Mouse (Mus musculus) limb, embryonic 10.5 days (tissue): ENCODE results near the gene Dennd2a. TPM values are rescaled to one million over a fixed set of nuclear protein-coding genes. Genes with fewer than 3 reads are reported as not detected.
A peak's percentile ranks its signal among the peaks of the same experiment; 100 is the strongest.

Experiments
- DNase-seq: peaks from one replicate; pipeline ENCODE4 v3.0.0-alpha.2; 2017; ENCODE audit warnings: low spot score
- H3K27ac ChIP-seq: fragments of 300-500 bp; sonication (generic); 2 replicates; pipeline ENCODE4 v1.5.1; 2016; ENCODE audit warnings: mild to moderate bottlenecking
- H3K27me3 ChIP-seq: fragments of 300-500 bp; sonication (generic); 2 replicates; pipeline ENCODE4 v1.6.1; 2016; ENCODE audit warnings: low read depth, mild to moderate bottlenecking; ENCODE audit not compliant: poor library complexity, severe bottlenecking
- H3K36me3 ChIP-seq: fragments of 300-500 bp; sonication (generic); 2 replicates; pipeline ENCODE4 v1.6.1; 2016; ENCODE audit warnings: mild to moderate bottlenecking, moderate library complexity
- H3K4me1 ChIP-seq: fragments of 300-500 bp; sonication (generic); 2 replicates; pipeline ENCODE4 v1.6.1; 2016
- H3K4me3 ChIP-seq: fragments of 300-500 bp; sonication (generic); 2 replicates; pipeline ENCODE4 v1.5.1; 2016; ENCODE audit warnings: mild to moderate bottlenecking, moderate library complexity
- H3K9me3 ChIP-seq: fragments of 300-500 bp; sonication (generic); replicated peaks from 2 replicates; pipeline ENCODE4 v1.6.1; 2016; ENCODE audit warnings: mild to moderate bottlenecking
- WGBS: fragments of 180-500 bp; shearing (Covaris S2); methylation state at CpG from one replicate; pipeline ENCODE4 v1.1.7; 2016; 5-methylcytosine and 5-hydroxymethylcytosine counted together
- polyA plus RNA-seq: library from polyadenylated mRNA; unstranded; fragments of >200 nt; fragmentation: Nextera tagmentation; extraction: Ambion mirVana; gene quantifications from 2 replicates; pipeline ENCODE4 v1.2.1, GENCODE M21; 2016

Dennd2a gene
- polyA plus RNA-seq, 1 experiment from 2014 or later = 40.7 TPM

- peaks cover 85% of the 10 kb centered on the region for H3K36me3 ChIP-seq
- 68% methylated on average over 8 of the region's 8 CpGs for WGBS
- no peak for DNase-seq
Measured at GRCm38 (mm10) chr6:39478509-39479150, 79.0 kb downstream of the Dennd2a start.

GRCm38 (mm10) chr6:39476617-39477016, 81.0 kb downstream of the Dennd2a start:
- peaks cover 35% of the 10 kb centered on the region for H3K4me1 ChIP-seq
- H3K27me3 ChIP-seq = no peaks in the 10 kb centered on the region
- H3K4me3 ChIP-seq = no peak overlapping the region
- DNase-seq = no peak
- no peaks in the 10 kb centered on the region for H3K9me3 ChIP-seq
- WGBS = 85% methylated on average over 1 of the region's 1 CpGs
- H3K36me3 ChIP-seq = peaks cover 83% of the 10 kb centered on the region
- H3K27ac ChIP-seq = no peak overlapping the region

More at GRCm38 (mm10) chr6:39478509-39479150, 79.0 kb downstream of the Dennd2a start:
- H3K4me3 ChIP-seq = no peak overlapping the region
- H3K27ac ChIP-seq = no peak overlapping the region
- no peaks in the 10 kb centered on the region for H3K27me3 ChIP-seq
- peaks cover 23% of the 10 kb centered on the region for H3K4me1 ChIP-seq
- no peaks in the 10 kb centered on the region; the same call in 1 of the 2 replicates for H3K9me3 ChIP-seq

- Histone ChIP-seq H3K36me3 (peaks cover 87% of the 10 kb centered on the region), H3K4me1 (peaks cover 35% of the 10 kb centered on the region), H3K4me3 (peak overlapping the region; percentile 22), H3K9me3 (no peaks in the 10 kb centered on the region), H3K27me3 (no peaks in the 10 kb centered on the region), H3K27ac (peak overlapping the region; percentile 75)
- peak; percentile 83 for DNase-seq
- 28% methylated on average over 6 of the region's 6 CpGs for WGBS
Measured at GRCm38 (mm10) chr6:39474424-39474823, 83.2 kb downstream of the Dennd2a start.

- no peaks in the 10 kb centered on the region for H3K27me3 ChIP-seq
- no peaks in the 10 kb centered on the region for H3K9me3 ChIP-seq
- no peak overlapping the region for H3K4me3 ChIP-seq
- peaks cover 35% of the 10 kb centered on the region for H3K4me1 ChIP-seq
- H3K36me3 ChIP-seq = peaks cover 87% of the 10 kb centered on the region
- 65% methylated on average over 5 of the region's 5 CpGs for WGBS
- peak overlapping the region; percentile 58 for H3K27ac ChIP-seq
- DNase-seq = no peak
Measured at GRCm38 (mm10) chr6:39472837-39473236, 84.8 kb downstream of the Dennd2a start.

- H3K27ac ChIP-seq = no peak overlapping the region; the same call in 1 of the 2 replicates
- H3K27me3 ChIP-seq = no peaks in the 10 kb centered on the region
- no peak for DNase-seq
- no peaks in the 10 kb centered on the region for H3K9me3 ChIP-seq
- WGBS = 80% methylated on average over 4 of the region's 4 CpGs
- H3K4me1 ChIP-seq = peaks cover 35% of the 10 kb centered on the region
- H3K4me3 ChIP-seq = no peak overlapping the region
- peaks cover 87% of the 10 kb centered on the region for H3K36me3 ChIP-seq
Measured at GRCm38 (mm10) chr6:39472271-39472670, 85.4 kb downstream of the Dennd2a start.

GRCm38 (mm10) chr6:39470076-39470475, 87.6 kb downstream of the Dennd2a start:
- 92% methylated on average over 14 of the region's 14 CpGs for WGBS
- DNase-seq = no peak
- Histone ChIP-seq H3K4me1 (peaks cover 26% of the 10 kb centered on the region), H3K27ac (no peak overlapping the region), H3K4me3 (no peak overlapping the region), H3K27me3 (no peaks in the 10 kb centered on the region), H3K9me3 (no peaks in the 10 kb centered on the region), H3K36me3 (peaks cover 82% of the 10 kb centered on the region)

GRCm38 (mm10) chr6:39469427-39469826, 88.2 kb downstream of the Dennd2a start:
- no peaks in the 10 kb centered on the region for H3K27me3 ChIP-seq
- 92% methylated on average over 5 of the region's 5 CpGs for WGBS
- no peaks in the 10 kb centered on the region for H3K9me3 ChIP-seq
- peaks cover 26% of the 10 kb centered on the region for H3K4me1 ChIP-seq
- no peak for DNase-seq
- no peak overlapping the region for H3K27ac ChIP-seq
- H3K36me3 ChIP-seq = peaks cover 86% of the 10 kb centered on the region
- no peak overlapping the region for H3K4me3 ChIP-seq

- peaks cover 16% of the 10 kb centered on the region for H3K4me1 ChIP-seq
- no peak overlapping the region for H3K27ac ChIP-seq
- H3K9me3 ChIP-seq = no peaks in the 10 kb centered on the region
- H3K36me3 ChIP-seq = peaks cover 67% of the 10 kb centered on the region
- DNase-seq = peak; percentile 87
- 58% methylated on average over 16 of the region's 16 CpGs for WGBS
- H3K27me3 ChIP-seq = no peaks in the 10 kb centered on the region
- no peak overlapping the region for H3K4me3 ChIP-seq
Measured at GRCm38 (mm10) chr6:39462621-39463538, 94.8 kb downstream of the Dennd2a start.

GRCm38 (mm10) chr6:39460040-39460439, 97.6 kb downstream of the Dennd2a start:
- no peak for DNase-seq
- H3K4me1 ChIP-seq = peaks cover 25% of the 10 kb centered on the region
- no peaks in the 10 kb centered on the region for H3K27me3 ChIP-seq
- no peak overlapping the region for H3K27ac ChIP-seq
- WGBS = 95% methylated on average over 11 of the region's 11 CpGs
- H3K4me3 ChIP-seq = no peak overlapping the region
- no peaks in the 10 kb centered on the region for H3K9me3 ChIP-seq
- H3K36me3 ChIP-seq = peaks cover 44% of the 10 kb centered on the region

- no peak overlapping the region for H3K27ac ChIP-seq
- no peaks in the 10 kb centered on the region for H3K27me3 ChIP-seq
- no peak for DNase-seq
- H3K4me1 ChIP-seq = peaks cover 15% of the 10 kb centered on the region
- peaks cover 7% of the 10 kb centered on the region for H3K36me3 ChIP-seq
- no peaks in the 10 kb centered on the region for H3K9me3 ChIP-seq
- no peak overlapping the region for H3K4me3 ChIP-seq
- WGBS = 55% methylated on average over 8 of the region's 8 CpGs
Measured at GRCm38 (mm10) chr6:39455339-39456160, 102.1 kb downstream of the Dennd2a start.

- no peaks in the 10 kb centered on the region for H3K36me3 ChIP-seq
- no peak for DNase-seq
- peaks cover 22% of the 10 kb centered on the region for H3K4me1 ChIP-seq
- H3K4me3 ChIP-seq = no peak overlapping the region
- WGBS = 46% methylated on average over 2 of the region's 2 CpGs
- H3K27ac ChIP-seq = no peak overlapping the region
- H3K27me3 ChIP-seq = no peaks in the 10 kb centered on the region
- H3K9me3 ChIP-seq = no peaks in the 10 kb centered on the region
Measured at GRCm38 (mm10) chr6:39454616-39455015, 103.1 kb downstream of the Dennd2a start.

GRCm38 (mm10) chr6:39453564-39453963, 104.1 kb downstream of the Dennd2a start:
- WGBS = 91% methylated on average over 4 of the region's 4 CpGs
- Histone ChIP-seq H3K27ac (no peak overlapping the region), H3K4me3 (no peak overlapping the region), H3K27me3 (no peaks in the 10 kb centered on the region), H3K4me1 (peaks cover 22% of the 10 kb centered on the region), H3K9me3 (no peaks in the 10 kb centered on the region), H3K36me3 (no peaks in the 10 kb centered on the region)
- DNase-seq = no peak
